Mouse (Mus musculus): ENCODE data around the gene Bzw2. TPM values are rescaled to one million over a fixed set of nuclear protein-coding genes. Genes with fewer than 3 reads are reported as not detected.

Gene Bzw2
- total RNA-seq, 2 experiments from 2014 or later, result 105 to 125 TPM

DNA sequence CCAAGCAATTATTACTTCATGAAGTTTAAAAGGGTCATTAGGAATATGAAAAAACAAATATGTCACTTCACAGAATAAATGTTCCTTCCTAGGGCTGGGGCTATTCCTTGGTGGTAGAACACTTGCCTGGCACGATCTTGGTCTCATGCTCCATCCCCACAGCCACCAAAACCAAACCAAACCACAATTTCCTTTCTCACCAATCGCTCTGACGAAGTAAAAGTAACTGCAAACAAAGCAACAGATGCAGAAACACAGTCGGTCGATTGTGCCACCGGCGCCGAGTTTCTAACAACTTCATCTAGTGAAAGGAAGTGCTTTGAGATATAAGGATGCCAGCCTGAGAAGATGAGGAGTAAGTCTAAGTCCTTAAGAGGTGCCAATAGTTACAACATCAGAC lies 21.6 kb downstream of the Bzw2 start:
- no peak for DNase-seq (ENCODE audit: low spot score)

- no peak for DNase-seq (ENCODE audit: low spot score)
These were observed 22.5 kb downstream of the Bzw2 start for GRCm38 (mm10) chr12:36135409-36135808.

DNA sequence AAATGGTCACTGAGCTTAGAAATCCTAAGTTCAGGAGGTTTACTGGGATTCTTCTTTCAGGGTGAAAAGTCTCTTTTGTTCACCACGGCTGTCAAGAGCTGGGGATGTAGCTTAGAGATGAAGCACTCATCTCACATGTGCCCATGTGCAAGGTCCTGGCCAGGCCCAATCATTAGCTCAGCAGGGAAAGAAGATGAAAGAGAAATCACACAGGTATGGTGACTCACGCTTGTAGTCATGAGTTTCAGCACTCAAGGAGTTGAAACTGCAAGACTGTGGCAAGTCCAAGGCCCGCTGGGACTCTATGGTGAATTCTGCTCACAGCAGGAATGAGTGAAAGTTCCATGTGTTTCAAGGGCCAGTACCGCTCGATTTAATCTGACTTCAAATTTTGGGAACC lies 23.8 kb downstream of the Bzw2 start:
- DNase-seq (ENCODE audit: low spot score), result no peak

GRCm38 (mm10) chr12:36133547-36133946 lies 24.3 kb downstream of the Bzw2 start:
- DNase-seq (ENCODE audit: low spot score), result no peak

- no peak for DNase-seq (ENCODE audit: low spot score)
These were observed 25.2 kb downstream of the Bzw2 start for GRCm38 (mm10) chr12:36132668-36133067.

DNA sequence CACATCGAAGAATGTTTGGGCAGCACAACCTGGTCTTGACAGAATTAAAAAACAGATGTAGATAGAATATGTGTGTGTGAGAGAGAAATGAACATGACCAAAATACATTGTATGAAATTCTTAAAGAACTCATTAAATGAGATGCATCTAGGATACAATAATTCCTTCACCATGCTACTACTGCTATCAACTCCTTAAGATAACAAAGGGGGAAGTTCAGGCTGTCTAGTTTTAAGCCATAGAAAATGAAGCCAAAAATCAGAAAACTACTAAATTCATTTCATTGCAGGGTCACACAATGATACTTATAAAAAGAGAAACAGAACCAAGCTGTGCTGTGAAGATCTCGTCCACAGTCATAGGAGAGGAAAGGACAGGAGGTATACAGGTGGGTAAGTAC lies 25.6 kb downstream of the Bzw2 start:
- DNase-seq (ENCODE audit: low spot score), result no peak

DNA sequence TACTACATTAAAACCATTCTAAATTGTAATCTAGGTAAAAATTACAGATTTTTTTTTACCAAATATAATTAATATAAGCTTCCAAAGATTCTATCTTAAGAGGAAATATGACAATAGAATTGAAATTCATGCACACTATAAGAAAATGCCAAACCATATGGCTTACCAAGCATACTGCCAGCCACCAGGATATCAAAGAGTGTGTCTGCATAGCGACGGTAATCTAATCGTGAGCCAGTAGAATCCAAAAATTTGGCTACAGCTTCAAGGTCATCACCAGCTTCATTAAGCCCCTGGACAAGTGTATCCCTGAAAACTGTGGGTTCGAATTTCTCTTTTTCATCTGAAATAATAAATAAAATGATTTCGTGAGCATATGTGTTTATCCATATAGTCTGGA lies 28.1 kb downstream of the Bzw2 start:
- DNase-seq (ENCODE audit: low spot score), result no peak

DNA sequence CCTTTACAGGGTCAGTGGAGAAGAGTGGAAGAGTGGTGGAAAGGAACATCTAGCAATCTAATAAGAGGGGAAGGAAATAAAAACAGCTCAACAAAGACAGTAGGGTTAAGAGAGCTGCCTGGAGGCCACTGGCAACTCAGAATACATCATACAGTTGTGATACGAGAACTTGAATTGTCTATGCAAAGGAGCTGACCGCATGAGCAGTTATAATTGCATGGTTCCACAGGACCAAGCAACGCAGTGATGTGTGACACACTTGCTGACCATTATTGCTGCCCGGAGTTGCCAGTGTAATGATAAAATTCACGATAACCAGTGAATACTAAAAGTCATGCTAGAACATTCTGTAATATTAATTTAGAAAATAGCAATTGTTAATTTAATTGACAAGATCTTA lies 31.8 kb downstream of the Bzw2 start:
- DNase-seq (ENCODE audit: low spot score), result no peak

- DNase-seq (ENCODE audit: low spot score), result no peak
These were observed 38.6 kb downstream of the Bzw2 start for GRCm38 (mm10) chr12:36119244-36119643.

- DNase-seq (ENCODE audit: low spot score), result no peak
These were observed 40.7 kb downstream of the Bzw2 start for GRCm38 (mm10) chr12:36117161-36117560.

DNA sequence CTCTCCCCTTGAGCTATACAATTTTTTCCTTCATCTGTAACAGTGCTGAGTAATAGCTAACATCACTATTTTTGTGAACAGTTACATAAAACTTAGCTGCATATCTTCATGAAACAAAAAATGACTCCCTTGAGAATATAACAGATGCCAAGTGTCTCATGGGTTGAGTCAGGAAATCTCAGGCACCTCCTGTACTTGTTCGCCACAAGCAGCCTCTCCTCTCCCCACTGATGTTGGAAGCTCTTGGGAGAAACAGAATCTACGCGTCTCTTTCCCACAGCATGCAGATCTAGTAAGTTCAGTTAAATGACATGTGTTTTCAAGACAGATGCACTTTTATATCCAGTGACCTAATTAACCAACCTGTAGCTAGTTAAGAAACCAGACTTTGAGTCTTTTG lies 45.8 kb downstream of the Bzw2 start:
- no peak for DNase-seq (ENCODE audit: low spot score)

DNA sequence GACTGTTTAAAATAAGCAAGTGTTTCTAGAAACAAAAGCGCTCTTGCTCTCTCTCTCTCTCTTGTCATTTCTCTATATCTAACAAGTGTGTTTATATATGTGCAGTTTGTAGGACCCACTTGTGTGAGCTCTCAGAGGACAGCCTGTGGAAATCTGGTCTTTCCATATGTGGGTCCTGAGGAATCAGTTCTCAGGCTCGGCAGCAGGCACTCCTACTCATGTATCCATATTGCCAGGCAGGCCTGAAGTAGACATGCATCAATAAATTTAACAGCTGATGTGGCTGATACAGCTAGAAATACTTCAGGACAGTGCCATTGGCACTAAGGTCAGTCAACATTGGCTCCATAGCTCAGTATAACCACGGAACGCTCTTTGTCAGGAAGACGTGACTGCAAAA lies 46.8 kb downstream of the Bzw2 start:
- no peak for DNase-seq (ENCODE audit: low spot score)

DNA sequence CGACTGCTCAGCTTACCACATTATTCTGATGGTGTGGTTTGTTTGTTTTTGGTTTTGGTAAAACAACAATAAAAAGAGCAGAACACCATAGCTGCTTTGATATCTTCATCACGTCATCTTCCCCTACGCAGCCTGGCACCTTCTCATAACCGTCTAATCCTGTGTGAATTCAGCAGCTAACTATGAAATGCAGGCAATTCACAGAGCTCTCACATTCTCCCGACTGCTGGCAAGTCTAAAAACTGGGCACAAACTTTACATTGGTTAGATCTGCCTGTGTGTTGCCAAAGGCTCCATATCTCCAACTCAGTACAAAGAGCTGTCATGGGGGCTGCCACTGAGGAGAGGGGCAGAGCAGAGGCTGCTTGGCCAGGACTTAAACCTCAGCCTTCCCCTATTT lies 47.4 kb downstream of the Bzw2 start:
- DNase-seq (ENCODE audit: low spot score), result no peak

- no peak for DNase-seq (ENCODE audit: low spot score)
These were observed 49.4 kb downstream of the Bzw2 start for GRCm38 (mm10) chr12:36108442-36108841.

DNA sequence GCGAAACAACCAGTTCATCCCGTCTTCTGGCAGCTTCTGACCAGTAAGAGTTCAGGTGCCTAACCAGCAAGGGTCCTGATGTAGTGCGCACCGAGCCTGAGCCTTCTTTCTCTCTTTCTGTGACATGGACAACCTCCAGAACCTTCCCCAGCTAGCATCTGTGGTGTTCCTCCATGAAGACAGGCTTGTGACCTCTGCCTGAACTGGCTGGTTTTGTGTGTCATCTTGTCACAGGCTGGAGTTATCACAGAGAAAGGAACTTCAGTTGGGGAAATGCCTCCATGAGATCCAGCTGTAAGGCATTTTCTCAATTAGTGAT lies 54.3 kb downstream of the Bzw2 start:
- DNase-seq (ENCODE audit: low spot score), result no peak

- DNase-seq (ENCODE audit: low spot score), result no peak
These were observed 54.9 kb downstream of the Bzw2 start for GRCm38 (mm10) chr12:36102733-36103591.

GRCm38 (mm10) chr12:36095371-36095880 lies 62.5 kb downstream of the Bzw2 start:
- no peak for DNase-seq (ENCODE audit: low spot score)

DNA sequence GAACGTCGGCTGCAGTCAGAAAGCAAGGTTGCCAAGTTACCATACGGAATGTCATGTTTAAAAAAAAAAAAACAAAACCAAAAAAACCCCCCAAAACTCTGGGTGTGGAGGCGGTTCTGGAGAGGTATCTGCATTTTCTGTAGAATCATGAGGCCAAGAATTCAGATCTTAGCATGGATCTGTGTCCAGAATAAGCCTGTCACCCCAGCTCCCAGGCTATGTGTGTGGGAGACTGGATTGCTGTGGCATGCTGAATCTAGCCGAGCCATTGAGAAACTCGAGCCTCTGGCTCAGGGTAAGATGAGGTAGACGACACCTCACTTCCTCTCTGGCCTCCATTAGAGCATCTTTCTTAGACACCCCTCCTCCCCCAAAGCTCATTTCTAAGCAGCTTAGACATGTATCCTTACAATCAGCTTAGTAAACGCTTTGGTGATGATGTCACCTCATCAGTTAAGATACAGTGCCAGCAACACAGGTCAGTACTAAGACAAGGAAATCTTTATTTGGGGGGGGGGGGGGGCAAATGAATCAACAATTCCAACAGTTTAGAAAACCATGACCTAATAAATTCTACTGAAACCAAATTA lies 64.7 kb downstream of the Bzw2 start:
- DNase-seq (ENCODE audit: low spot score), result no peak

- DNase-seq (ENCODE audit: low spot score), result no peak
These were observed 65.9 kb downstream of the Bzw2 start for GRCm38 (mm10) chr12:36091964-36092363.

DNA sequence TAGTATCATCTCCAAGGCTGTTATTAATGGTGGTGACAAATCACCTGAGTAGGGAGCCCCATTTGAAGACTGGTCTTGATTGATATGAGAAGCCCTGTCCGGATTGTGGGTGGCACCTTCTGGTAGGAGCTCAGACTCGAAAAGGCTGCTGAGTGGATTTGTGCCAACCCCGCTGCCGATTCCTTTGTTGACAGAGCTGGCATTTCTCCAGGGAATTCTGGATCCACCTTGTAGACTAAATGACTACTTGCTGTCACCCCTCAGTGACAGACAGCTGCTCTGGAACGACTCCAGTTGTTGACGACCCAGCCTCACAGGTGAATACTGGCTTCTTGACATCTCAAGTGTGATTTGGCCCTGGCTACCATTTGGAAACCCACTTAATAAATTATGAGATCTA lies 68.7 kb downstream of the Bzw2 start:
- no peak for DNase-seq (ENCODE audit: low spot score)

DNA sequence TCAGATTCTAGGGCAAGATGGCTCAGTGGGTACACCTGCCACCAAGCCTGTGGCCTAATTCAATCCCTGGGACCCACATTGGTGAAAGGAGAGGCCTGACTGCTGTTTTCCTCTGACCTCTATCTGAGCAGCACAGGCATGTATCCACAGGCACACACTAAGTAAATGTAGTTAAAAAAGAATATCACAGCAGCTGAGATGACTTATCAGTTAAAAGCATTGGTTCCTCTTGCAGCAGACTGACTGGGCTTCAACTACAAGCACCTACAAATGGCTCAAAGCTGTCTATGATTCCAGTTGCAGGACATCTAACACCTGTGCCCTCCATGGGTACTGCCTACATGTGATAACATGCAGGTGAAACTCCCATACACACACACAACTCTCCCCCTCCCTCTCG lies 69.1 kb downstream of the Bzw2 start:
- DNase-seq (ENCODE audit: low spot score), result no peak

GRCm38 (mm10) chr12:36085380-36085779 lies 72.5 kb downstream of the Bzw2 start:
- no peak for DNase-seq (ENCODE audit: low spot score)
